Mouse (Mus musculus) kidney, postnatal 0 days (tissue): Measurements from ENCODE around the gene Sorcs3. TPM values are rescaled to one million over a fixed set of nuclear protein-coding genes. Genes with fewer than 3 reads are reported as not detected.

Experiments used
- ATAC-seq: fragments of 200-750 bp; cut with Nextera tagmentation; replicated peaks from 2 replicates; pipeline ENCODE4 v1.8.0; 2017; ENCODE audit warnings: low read depth, moderate number of reproducible peaks, moderate TSS enrichment, moderate library complexity; ENCODE audit not compliant: low FRiP score
- DNase-seq: peaks from one replicate; pipeline ENCODE4 v3.0.0-alpha.2; 2016; ENCODE audit warnings: low spot score
- H3K27ac ChIP-seq: fragments of 300-500 bp; sonication (generic); 2 replicates; pipeline ENCODE4 v1.5.1; 2014; ENCODE audit warnings: mild to moderate bottlenecking
- H3K27me3 ChIP-seq: fragments of 300-500 bp; sonication (generic); 2 replicates; pipeline ENCODE4 v1.6.1; 2014; ENCODE audit warnings: low read length, mixed read lengths; ENCODE audit not compliant: insufficient read depth
- H3K36me3 ChIP-seq: fragments of 300-500 bp; sonication (generic); 2 replicates; pipeline ENCODE4 v1.6.1; 2014; ENCODE audit warnings: low read length, mixed read lengths; ENCODE audit not compliant: insufficient read depth
- H3K4me1 ChIP-seq: fragments of 300-500 bp; sonication (generic); replicated peaks from 2 replicates; pipeline ENCODE4 v1.6.1; 2014; ENCODE audit warnings: antibody characterized with exemption, low read length, mixed read lengths; ENCODE audit not compliant: insufficient read depth
- H3K4me2 ChIP-seq: fragments of 300-500 bp; sonication (generic); 2 replicates; pipeline ENCODE4 v1.6.1; 2014; ENCODE audit warnings: mild to moderate bottlenecking, low read length, moderate library complexity, mixed read lengths
- H3K4me3 ChIP-seq: fragments of 300-500 bp; sonication (generic); replicated peaks from 2 replicates; pipeline ENCODE4 v1.5.1; 2014; ENCODE audit warnings: low read depth, low read length
- H3K9ac ChIP-seq: fragments of 300-500 bp; sonication (generic); 2 replicates; pipeline ENCODE4 v1.6.1; 2014; ENCODE audit warnings: low read depth, low read length
- H3K9me3 ChIP-seq: fragments of 300-500 bp; sonication (generic); replicated peaks from 2 replicates; pipeline ENCODE4 v1.6.1; 2016; ENCODE audit warnings: low read length, inconsistent platforms, mixed read lengths
- CTCF ChIP-seq: IDR thresholded peaks from 2 replicates; pipeline ENCODE4 v1.5.1; 2016; ENCODE audit warnings: antibody characterized with exemption, low read depth, mild to moderate bottlenecking, moderate library complexity
- WGBS: fragments of 180-500 bp; shearing (Covaris S2); extraction: QIAGEN DNeasy Blood & Tissue Kit; methylation state at CpG from one replicate; pipeline ENCODE4 v1.1.7; 2014; 5-methylcytosine and 5-hydroxymethylcytosine counted together
- polyA plus RNA-seq: library from polyadenylated mRNA; unstranded; fragments of >200 nt; fragmentation: Nextera tagmentation; extraction: Ambion mirVana; gene quantifications from 2 replicates; pipeline ENCODE4 v1.2.1, GENCODE M21; 2015

Sorcs3 gene
- polyA plus RNA-seq, 1 experiment from 2014 or later, result 0.93 TPM

DNA sequence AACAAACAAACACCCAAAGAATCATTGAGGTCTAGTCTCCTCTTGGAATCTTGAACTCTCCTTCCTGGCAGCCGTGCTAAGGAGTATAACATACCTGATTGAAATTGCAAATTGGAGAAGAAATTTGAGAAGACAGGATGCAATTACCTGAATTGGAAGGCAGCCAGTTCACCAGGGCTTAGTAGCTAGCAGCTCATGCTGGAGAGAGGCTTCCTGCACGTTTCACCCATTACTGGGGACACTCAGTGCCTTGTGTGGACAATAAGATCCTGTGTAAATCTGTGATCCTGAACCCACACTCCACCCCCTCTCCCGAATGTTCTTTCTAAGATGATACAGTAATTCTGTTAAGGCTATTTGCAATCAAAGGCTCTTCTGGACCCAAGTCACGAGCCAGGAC is 633.6 kb downstream of the Sorcs3 start:
- Histone ChIP-seq H3K36me3 (no peaks in the 10 kb centered on the region), H3K27me3 (no peaks in the 10 kb centered on the region), H3K4me3 (no peak overlapping the region), H3K4me1 (no peaks in the 10 kb centered on the region), H3K9ac (no peak overlapping the region), H3K27ac (no peak overlapping the region), H3K9me3 (no peaks in the 10 kb centered on the region), H3K4me2 (no peak overlapping the region)
- WGBS, result 42% methylated on average over 4 of the region's 4 CpGs
- 0 out of 2 replicates have a peak, but pooled peaks have one; percentile 29 for ATAC-seq
- peak; percentile 34 for DNase-seq
- TF ChIP-seq CTCF, result no peak

DNA sequence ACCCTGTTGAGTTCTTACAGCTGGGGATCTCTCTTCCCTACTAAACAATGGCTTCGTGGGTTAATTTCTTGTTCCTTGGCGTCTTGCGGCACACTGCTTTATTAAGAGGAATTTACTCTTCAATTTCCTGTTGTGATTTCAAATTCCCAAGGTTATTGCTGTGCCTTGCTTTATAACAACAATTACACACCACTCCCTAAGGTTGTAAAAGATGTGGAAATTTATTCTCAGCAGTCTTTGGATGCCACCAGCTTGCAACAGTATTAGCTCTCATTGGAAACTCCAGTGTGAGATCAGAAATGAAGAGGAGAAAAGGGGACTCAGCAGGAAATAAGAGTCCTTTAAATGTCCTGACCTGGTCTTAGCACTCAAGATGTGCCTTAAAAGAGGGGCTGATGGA is 641.9 kb downstream of the Sorcs3 start:
- Histone ChIP-seq H3K27ac (no peak overlapping the region), H3K36me3 (no peaks in the 10 kb centered on the region), H3K27me3 (no peaks in the 10 kb centered on the region), H3K4me2 (no peak overlapping the region), H3K9me3 (no peaks in the 10 kb centered on the region), H3K4me1 (no peaks in the 10 kb centered on the region), H3K4me3 (no peak overlapping the region), H3K9ac (no peak overlapping the region)
- ATAC-seq (no peak), DNase-seq (peak; percentile 17)
- 56% methylated on average over 3 of the region's 3 CpGs for WGBS
- no peak for TF ChIP-seq CTCF

GRCm38 (mm10) chr19:48850466-48850865 is 644.6 kb downstream of the Sorcs3 start:
- 64% methylated on average over 1 of the region's 1 CpGs for WGBS
- no peaks in the 10 kb centered on the region for H3K36me3 ChIP-seq
- no peak overlapping the region for H3K27ac ChIP-seq
- H3K9me3 ChIP-seq, result no peaks in the 10 kb centered on the region
- no peak for ATAC-seq
- no peak overlapping the region for H3K9ac ChIP-seq
- no peak for TF ChIP-seq CTCF
- H3K4me3 ChIP-seq, result no peak overlapping the region
- DNase-seq, result no peak
- H3K4me1 ChIP-seq, result no peaks in the 10 kb centered on the region
- no peaks in the 10 kb centered on the region for H3K27me3 ChIP-seq
- no peak overlapping the region for H3K4me2 ChIP-seq
